Mouse (Mus musculus): ENCODE results near the gene 2410004B18Rik. TPM values are rescaled to one million over a fixed set of nuclear protein-coding genes. Genes with fewer than 3 reads are reported as not detected.
"Not testable (repeated sequence)": the region's sequence is repeated elsewhere in the genome, so short reads cannot be mapped to it uniquely, and the experiment has no call there.

The 2410004B18Rik gene
- polyA plus RNA-seq, 1 experiment: 23.2 TPM

DNA sequence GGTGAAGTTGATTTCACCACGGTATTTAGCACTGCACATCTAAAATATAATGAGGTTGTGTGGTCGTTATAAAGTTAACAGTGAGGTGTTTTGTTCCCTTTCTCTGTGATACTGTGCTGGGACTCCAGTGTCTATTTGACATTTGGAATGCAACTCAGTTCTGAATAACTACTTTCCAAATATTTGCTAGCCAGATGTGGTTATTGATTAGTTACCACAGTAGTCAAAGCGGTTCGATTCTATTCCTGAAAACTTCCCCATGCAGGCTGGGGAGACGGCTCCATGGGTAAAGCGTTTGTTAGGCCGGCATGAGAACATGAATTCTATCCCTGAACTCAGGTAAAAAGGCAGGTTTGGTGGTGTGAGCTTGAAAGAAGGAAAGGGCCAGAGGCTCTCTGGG lies 25.3 kb upstream of the 2410004B18Rik start:
- no peaks in the 10 kb centered on the region for H3K4me1 ChIP-seq (ENCODE audit: control insufficient read depth, insufficient read depth, low read length)
- H3K4me3 ChIP-seq (ENCODE audit: insufficient read depth, low read length): no peak overlapping the region
- H3K27ac ChIP-seq (ENCODE audit: insufficient read depth, low read depth, low read length): no peak overlapping the region
- TF ChIP-seq CTCF (IDR thresholded peaks at IDR 0.05; ENCODE audit: low read depth, low read length): no peak
- TF ChIP-seq POLR2A (IDR thresholded peaks at IDR 0.05; ENCODE audit: borderline replicate concordance, low read depth, low read length): no peak

- TF ChIP-seq POLR2A (IDR thresholded peaks at IDR 0.05; ENCODE audit: borderline replicate concordance, low read depth, low read length): no peak
- no peak for TF ChIP-seq CTCF (IDR thresholded peaks at IDR 0.05; ENCODE audit: low read depth, low read length)
- Histone ChIP-seq H3K27ac (ENCODE audit: insufficient read depth, low read depth, low read length) (no peak overlapping the region), H3K4me1 (ENCODE audit: control insufficient read depth, insufficient read depth, low read length) (no peaks in the 10 kb centered on the region), H3K4me3 (ENCODE audit: insufficient read depth, low read length) (no peak overlapping the region)
Measured at GRCm38 (mm10) chr3:145913263-145913662, 24.6 kb upstream of the 2410004B18Rik start.

DNA sequence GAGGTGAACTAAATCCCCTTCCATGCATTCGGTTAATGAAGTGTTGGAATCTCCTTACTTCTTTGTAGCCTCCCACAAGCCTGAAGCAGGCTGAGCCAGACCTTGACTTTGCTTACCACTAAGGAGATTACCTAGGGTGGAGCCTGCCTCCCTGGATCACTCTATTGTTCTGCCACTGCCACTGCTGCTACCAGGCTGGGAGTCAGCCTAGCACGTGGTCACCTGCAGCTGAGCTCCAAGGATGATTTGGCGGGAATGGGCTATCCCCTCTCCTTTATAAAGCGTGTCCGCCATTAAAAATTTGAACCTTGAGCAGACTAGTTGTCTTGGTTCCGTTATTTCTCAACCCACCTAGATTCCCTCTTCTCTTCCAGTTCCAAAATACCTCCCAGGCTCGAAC lies 23.9 kb upstream of the 2410004B18Rik start:
- not testable (repeated sequence) for H3K27ac ChIP-seq (ENCODE audit: insufficient read depth, low read depth, low read length); H3K4me1 ChIP-seq (ENCODE audit: control insufficient read depth, insufficient read depth, low read length); H3K4me3 ChIP-seq (ENCODE audit: insufficient read depth, low read length)

DNA sequence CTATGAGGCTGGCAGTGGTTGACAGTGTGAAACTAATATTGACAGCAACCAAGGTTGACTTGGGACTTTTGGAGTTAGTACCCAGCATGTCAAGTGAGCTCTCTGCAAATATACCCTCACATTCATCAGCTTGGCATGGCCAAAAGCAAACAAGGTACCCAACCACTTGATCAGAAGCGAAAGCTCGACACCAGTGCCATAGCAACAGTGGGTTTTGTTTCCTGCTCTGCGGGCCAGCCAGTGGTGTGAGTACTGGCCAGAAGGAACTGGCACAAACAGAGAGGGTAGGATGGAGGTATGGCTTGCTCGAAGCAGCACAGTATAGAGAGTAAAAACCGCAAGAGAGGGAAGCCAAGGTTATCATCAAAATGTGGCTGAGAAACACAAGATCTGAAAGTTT lies 21.4 kb upstream of the 2410004B18Rik start:
- Histone ChIP-seq H3K4me1 (ENCODE audit: control insufficient read depth, insufficient read depth, low read length) (no peaks in the 10 kb centered on the region), H3K4me3 (ENCODE audit: insufficient read depth, low read length) (no peak overlapping the region), H3K27ac (ENCODE audit: insufficient read depth, low read depth, low read length) (no peak overlapping the region)
- TF ChIP-seq POLR2A (IDR thresholded peaks at IDR 0.05; ENCODE audit: borderline replicate concordance, low read depth, low read length): no peak
- TF ChIP-seq CTCF (IDR thresholded peaks at IDR 0.05; ENCODE audit: low read depth, low read length): no peak

GRCm38 (mm10) chr3:145916826-145917225 lies 21.0 kb upstream of the 2410004B18Rik start:
- no peak for TF ChIP-seq POLR2A (IDR thresholded peaks at IDR 0.05; ENCODE audit: borderline replicate concordance, low read depth, low read length)
- no peak for TF ChIP-seq CTCF (IDR thresholded peaks at IDR 0.05; ENCODE audit: low read depth, low read length)
- Histone ChIP-seq H3K4me1 (ENCODE audit: control insufficient read depth, insufficient read depth, low read length) (no peaks in the 10 kb centered on the region), H3K27ac (ENCODE audit: insufficient read depth, low read depth, low read length) (no peak overlapping the region), H3K4me3 (ENCODE audit: insufficient read depth, low read length) (no peak overlapping the region)

GRCm38 (mm10) chr3:145922019-145922854 lies 15.6 kb upstream of the 2410004B18Rik start, which contains the start of gene Bcl10:
Gene Bcl10 (plus strand): TSS chr3:145922804.
- Histone ChIP-seq H3K4me3 (ENCODE audit: insufficient read depth, low read length) (peak within 1 kb of the TSS; percentile 49), H3K27ac (ENCODE audit: insufficient read depth, low read depth, low read length) (peak within 1 kb of the TSS; percentile 82), H3K4me1 (ENCODE audit: control insufficient read depth, insufficient read depth, low read length) (peaks cover 14% of the 10 kb centered on the region)
- TF ChIP-seq POLR2A (IDR thresholded peaks at IDR 0.05; ENCODE audit: borderline replicate concordance, low read depth, low read length) (no peak), CTCF (IDR thresholded peaks at IDR 0.05; ENCODE audit: low read depth, low read length) (no peak)

DNA sequence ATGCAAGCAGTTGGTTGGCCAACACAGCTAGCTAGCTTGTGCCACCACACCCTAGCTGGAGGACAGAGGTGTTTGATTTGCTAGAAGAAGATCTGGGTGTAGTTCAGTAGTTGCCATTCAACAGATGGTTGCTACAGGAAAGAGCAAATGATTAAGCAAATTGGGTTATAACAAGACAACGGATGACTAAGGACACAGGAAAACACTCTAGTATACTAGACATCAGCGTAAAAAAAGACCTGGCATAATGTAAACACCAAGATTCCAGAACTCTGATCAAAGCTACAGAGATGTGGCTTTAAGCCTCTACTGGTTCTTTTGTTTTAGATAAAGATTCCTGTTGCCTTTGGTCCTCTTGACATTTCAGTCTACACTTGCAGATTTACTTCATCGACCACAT lies 14.8 kb upstream of the 2410004B18Rik start:
- no peak overlapping the region for H3K4me3 ChIP-seq (ENCODE audit: insufficient read depth, low read length)
- TF ChIP-seq POLR2A (IDR thresholded peaks at IDR 0.05; ENCODE audit: borderline replicate concordance, low read depth, low read length): no peak
- TF ChIP-seq CTCF (IDR thresholded peaks at IDR 0.05; ENCODE audit: low read depth, low read length): no peak
- no peak overlapping the region for H3K27ac ChIP-seq (ENCODE audit: insufficient read depth, low read depth, low read length)
- H3K4me1 ChIP-seq (ENCODE audit: control insufficient read depth, insufficient read depth, low read length): peaks cover 20% of the 10 kb centered on the region

DNA sequence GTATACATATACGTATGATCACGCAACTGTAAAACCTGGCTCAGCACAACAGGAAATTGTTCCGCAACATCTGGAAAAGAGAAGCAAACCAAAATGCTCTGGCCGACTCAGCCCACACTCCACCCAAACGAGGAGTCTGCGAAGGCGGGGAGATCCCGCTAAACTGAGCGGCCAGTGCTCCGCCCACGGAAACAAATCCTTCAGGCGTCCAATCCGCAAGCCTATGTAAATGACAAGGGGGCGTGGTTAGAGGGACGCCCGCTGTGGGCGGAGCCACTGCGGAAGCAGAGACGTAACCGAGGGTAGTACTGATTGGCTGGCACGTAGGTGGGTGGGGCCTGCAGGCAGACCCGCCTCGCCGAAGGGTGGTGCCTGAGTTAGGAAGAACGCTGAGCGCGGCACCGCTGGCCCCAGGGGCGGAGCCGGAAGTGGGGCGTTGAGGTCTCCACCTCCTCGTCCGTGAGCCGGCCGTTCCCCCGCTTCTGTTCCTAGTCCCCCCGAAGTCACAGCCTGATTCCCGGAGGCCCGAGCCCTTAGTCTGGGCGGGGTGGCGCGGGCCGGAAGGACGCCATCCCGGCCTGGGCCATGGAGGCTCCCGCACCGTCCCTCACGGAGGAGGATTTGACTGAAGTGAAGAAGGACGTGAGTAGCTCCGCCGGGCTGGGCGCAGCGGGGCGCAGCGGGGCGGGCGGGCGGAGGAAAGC lies 13.8 kb upstream of the 2410004B18Rik start:
- Histone ChIP-seq H3K4me3 (ENCODE audit: insufficient read depth, low read length) (peak overlapping the region; percentile 84), H3K4me1 (ENCODE audit: control insufficient read depth, insufficient read depth, low read length) (peaks cover 28% of the 10 kb centered on the region), H3K27ac (ENCODE audit: insufficient read depth, low read depth, low read length) (peak overlapping the region; percentile 82)
- TF ChIP-seq CTCF (IDR thresholded peaks at IDR 0.05; ENCODE audit: low read depth, low read length): no peak

- H3K4me1 ChIP-seq (ENCODE audit: control insufficient read depth, insufficient read depth, low read length): peaks cover 33% of the 10 kb centered on the region
- peak overlapping the region; percentile 84 for H3K4me3 ChIP-seq (ENCODE audit: insufficient read depth, low read length)
- TF ChIP-seq CTCF (IDR thresholded peaks at IDR 0.05; ENCODE audit: low read depth, low read length) (no peak), POLR2A (IDR thresholded peaks at IDR 0.05; ENCODE audit: borderline replicate concordance, low read depth, low read length) (no peak)
- H3K27ac ChIP-seq (ENCODE audit: insufficient read depth, low read depth, low read length): peak overlapping the region; percentile 82
Measured at GRCm38 (mm10) chr3:145924649-145925337, 13.0 kb upstream of the 2410004B18Rik start.

DNA sequence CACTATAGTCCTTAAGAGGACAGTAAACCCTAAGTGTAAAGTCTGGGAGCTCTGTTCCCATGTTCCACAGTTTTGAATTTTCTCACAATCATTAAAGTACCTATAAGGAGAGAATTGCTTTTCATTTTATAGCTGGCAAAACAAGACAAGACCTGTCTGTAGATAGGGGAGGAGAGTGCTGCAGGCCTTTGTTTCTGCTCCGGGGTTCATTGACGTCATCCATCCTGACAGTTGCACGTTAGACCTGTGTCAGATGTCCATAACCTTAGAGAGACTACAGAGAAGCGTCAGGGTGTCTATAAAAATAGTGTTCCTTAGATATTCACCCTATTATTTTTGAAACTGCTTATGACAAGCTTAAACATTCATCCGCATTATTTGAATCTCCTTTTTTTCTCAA lies 12.3 kb upstream of the 2410004B18Rik start:
- Histone ChIP-seq H3K27ac (ENCODE audit: insufficient read depth, low read depth, low read length) (no peak overlapping the region), H3K4me1 (ENCODE audit: control insufficient read depth, insufficient read depth, low read length) (peaks cover 39% of the 10 kb centered on the region), H3K4me3 (ENCODE audit: insufficient read depth, low read length) (peak overlapping the region; percentile 84)
- TF ChIP-seq CTCF (IDR thresholded peaks at IDR 0.05; ENCODE audit: low read depth, low read length) (no peak), POLR2A (IDR thresholded peaks at IDR 0.05; ENCODE audit: borderline replicate concordance, low read depth, low read length) (no peak)

Data from bone marrow macrophage, adult 2 months (primary cell).